Mouse (Mus musculus) forebrain, postnatal 0 days (tissue): ENCODE measurements around the gene Ikzf4. TPM values are rescaled to one million over a fixed set of nuclear protein-coding genes. Genes with fewer than 3 reads are reported as not detected.
"Not testable (repeated sequence)": the region's sequence is repeated elsewhere in the genome, so short reads cannot be mapped to it uniquely, and the experiment has no call there.

Experiments used
- ATAC-seq: fragments of 200-750 bp; cut with Nextera tagmentation; 2 replicates; pipeline ENCODE4 v1.8.0; 2017; ENCODE audit warnings: mild to moderate bottlenecking, moderate library complexity
- DNase-seq: peaks from one replicate; pipeline ENCODE4 v3.0.0-alpha.2; 2015
- H3K27ac ChIP-seq: fragments of 300-500 bp; sonication (generic); 2 replicates; pipeline ENCODE4 v1.5.1; 2014; ENCODE audit warnings: low read depth, mild to moderate bottlenecking, antibody characterized with exemption, low read length, moderate library complexity, mixed read lengths
- H3K27me3 ChIP-seq: fragments of 300-500 bp; sonication (generic); 2 replicates; pipeline ENCODE4 v1.6.1; 2014; ENCODE audit warnings: mild to moderate bottlenecking, low read length, mixed read lengths; ENCODE audit not compliant: insufficient read depth
- H3K36me3 ChIP-seq: fragments of 300-500 bp; sonication (generic); 2 replicates; pipeline ENCODE4 v1.6.1; 2014; ENCODE audit warnings: mild to moderate bottlenecking, moderate library complexity; ENCODE audit not compliant: insufficient read depth
- H3K4me1 ChIP-seq: fragments of 300-500 bp; sonication (generic); 2 replicates; pipeline ENCODE4 v1.6.1; 2014; ENCODE audit warnings: antibody characterized with exemption; ENCODE audit not compliant: insufficient read depth
- H3K4me2 ChIP-seq: fragments of 300-500 bp; sonication (generic); 2 replicates; pipeline ENCODE4 v1.6.1; 2014; ENCODE audit warnings: low read depth, mild to moderate bottlenecking, moderate library complexity
- H3K4me3 ChIP-seq: fragments of 300-500 bp; sonication (generic); 2 replicates; pipeline ENCODE4 v1.5.1; 2014; ENCODE audit warnings: low read depth, low read length, mixed read lengths
- H3K9ac ChIP-seq: fragments of 300-500 bp; sonication (generic); 2 replicates; pipeline ENCODE4 v1.6.1; 2014; ENCODE audit warnings: mild to moderate bottlenecking
- H3K9me3 ChIP-seq: fragments of 300-500 bp; sonication (generic); 2 replicates; pipeline ENCODE4 v1.6.1; 2016; ENCODE audit warnings: low read length
- CTCF ChIP-seq: sonication (generic); IDR thresholded peaks from 2 replicates; pipeline ENCODE4 v1.5.1; 2016; ENCODE audit warnings: antibody characterized with exemption, control low read depth, low read depth
- WGBS: fragments of 180-500 bp; shearing (Covaris S2); extraction: QIAGEN DNeasy Blood & Tissue Kit; methylation state at CpG from one replicate; pipeline ENCODE4 v1.1.7; 2014; 5-methylcytosine and 5-hydroxymethylcytosine counted together
- polyA plus RNA-seq: library from polyadenylated mRNA; unstranded; fragments of >200 nt; fragmentation: Nextera tagmentation; extraction: Ambion mirVana; gene quantifications from 2 replicates; pipeline ENCODE4 v1.2.1, GENCODE M21; 2015
- total RNA-seq: library from RNA; depleted of rRNA; stranded (reverse); fragments of >200 nt; gene quantifications from 2 replicates; pipeline ENCODE4 v1.2.3, GENCODE M21; 2014

The Ikzf4 gene
- total and polyA plus RNA-seq, 2 experiments from 2014 or later = 11.3 to 15.6 TPM

GRCm38 (mm10) chr10:128640891-128641290, 4.9 kb downstream of the Ikzf4 start:
- H3K36me3 ChIP-seq = peaks cover 43% of the 10 kb centered on the region
- WGBS = 94% methylated on average over 15 of the region's 15 CpGs

DNA sequence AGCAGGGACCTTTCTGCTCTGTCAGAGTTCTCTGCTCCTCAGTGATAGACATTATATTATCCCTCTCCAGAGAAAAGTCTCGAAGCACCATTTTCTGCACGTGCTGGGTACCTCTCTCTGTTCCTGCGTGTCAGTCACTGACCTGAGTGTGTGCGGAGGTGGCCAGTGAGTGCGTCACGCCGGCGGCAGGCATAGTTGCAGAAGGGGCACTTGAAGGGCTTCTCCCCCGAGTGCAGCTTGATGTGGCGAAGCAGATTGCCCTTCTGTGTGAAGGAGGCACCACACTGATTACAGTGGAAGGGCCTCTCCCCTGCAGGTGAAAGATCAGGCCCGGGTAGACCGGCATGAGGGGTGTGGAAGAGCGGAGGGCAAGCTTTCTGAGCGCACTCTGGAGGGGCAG, 5.8 kb downstream of the Ikzf4 start:
- H3K27me3 ChIP-seq = no peaks in the 10 kb centered on the region
- no peak overlapping the region for H3K9ac ChIP-seq
- H3K9me3 ChIP-seq = no peaks in the 10 kb centered on the region
- H3K4me3 ChIP-seq = no peak overlapping the region
- TF ChIP-seq CTCF = no peak
- no peak for ATAC-seq
- no peak for DNase-seq
- no peak overlapping the region for H3K27ac ChIP-seq
- 88% methylated on average over 14 of the region's 14 CpGs for WGBS
- H3K4me1 ChIP-seq = peaks cover 13% of the 10 kb centered on the region; the same call in 1 of the 2 replicates
- peaks cover 52% of the 10 kb centered on the region for H3K36me3 ChIP-seq
- no peak overlapping the region for H3K4me2 ChIP-seq

More at GRCm38 (mm10) chr10:128640891-128641290, 4.9 kb downstream of the Ikzf4 start:
- peaks cover 13% of the 10 kb centered on the region; the same call in 1 of the 2 replicates for H3K4me1 ChIP-seq
- no peak for TF ChIP-seq CTCF
- H3K4me3 ChIP-seq = no peak overlapping the region
- no peak overlapping the region for H3K27ac ChIP-seq
- no peaks in the 10 kb centered on the region for H3K9me3 ChIP-seq
- ATAC-seq (no peak), DNase-seq (no peak)
- H3K9ac ChIP-seq = no peak overlapping the region
- H3K4me2 ChIP-seq = no peak overlapping the region
- H3K27me3 ChIP-seq = no peaks in the 10 kb centered on the region

GRCm38 (mm10) chr10:128637011-128637410, 8.8 kb downstream of the Ikzf4 start:
- Histone ChIP-seq H3K4me3 (no peak overlapping the region), H3K4me1 (no peaks in the 10 kb centered on the region), H3K9me3 (no peaks in the 10 kb centered on the region), H3K27me3 (no peaks in the 10 kb centered on the region), H3K27ac (no peak overlapping the region), H3K9ac (no peak overlapping the region), H3K36me3 (peaks cover 78% of the 10 kb centered on the region), H3K4me2 (no peak overlapping the region)
- DNase-seq (no peak), ATAC-seq (no peak)
- no peak for TF ChIP-seq CTCF
- WGBS = 12% methylated on average over 11 of the region's 11 CpGs

GRCm38 (mm10) chr10:128636561-128636960, 9.2 kb downstream of the Ikzf4 start:
- Histone ChIP-seq H3K27ac (no peak overlapping the region), H3K36me3 (peaks cover 78% of the 10 kb centered on the region), H3K4me3 (no peak overlapping the region), H3K27me3 (no peaks in the 10 kb centered on the region), H3K4me2 (no peak overlapping the region), H3K9ac (no peak overlapping the region), H3K4me1 (no peaks in the 10 kb centered on the region), H3K9me3 (no peaks in the 10 kb centered on the region)
- TF ChIP-seq CTCF = no peak
- DNase-seq = no peak
- no peak for ATAC-seq
- 51% methylated on average over 6 of the region's 6 CpGs for WGBS

GRCm38 (mm10) chr10:128635697-128636096, 10.1 kb downstream of the Ikzf4 start:
- no peaks in the 10 kb centered on the region for H3K9me3 ChIP-seq
- H3K27ac ChIP-seq = no peak overlapping the region
- TF ChIP-seq CTCF = no peak
- 94% methylated on average over 13 of the region's 13 CpGs for WGBS
- H3K4me1 ChIP-seq = no peaks in the 10 kb centered on the region
- no peak for DNase-seq
- H3K27me3 ChIP-seq = no peaks in the 10 kb centered on the region
- H3K4me2 ChIP-seq = no peak overlapping the region
- peaks cover 70% of the 10 kb centered on the region for H3K36me3 ChIP-seq
- no peak for ATAC-seq
- no peak overlapping the region for H3K9ac ChIP-seq
- H3K4me3 ChIP-seq = no peak overlapping the region

GRCm38 (mm10) chr10:128631571-128631970, 14.2 kb downstream of the Ikzf4 start:
- Histone ChIP-seq H3K36me3 (peaks cover 40% of the 10 kb centered on the region), H3K27me3 (no peaks in the 10 kb centered on the region), H3K4me2 (no peak overlapping the region), H3K9ac (no peak overlapping the region), H3K4me3 (no peak overlapping the region), H3K27ac (no peak overlapping the region), H3K9me3 (no peaks in the 10 kb centered on the region), H3K4me1 (no peaks in the 10 kb centered on the region)
- DNase-seq = no peak
- TF ChIP-seq CTCF = no peak
- ATAC-seq = no peak
- 21% methylated on average over 6 of the region's 6 CpGs for WGBS

DNA sequence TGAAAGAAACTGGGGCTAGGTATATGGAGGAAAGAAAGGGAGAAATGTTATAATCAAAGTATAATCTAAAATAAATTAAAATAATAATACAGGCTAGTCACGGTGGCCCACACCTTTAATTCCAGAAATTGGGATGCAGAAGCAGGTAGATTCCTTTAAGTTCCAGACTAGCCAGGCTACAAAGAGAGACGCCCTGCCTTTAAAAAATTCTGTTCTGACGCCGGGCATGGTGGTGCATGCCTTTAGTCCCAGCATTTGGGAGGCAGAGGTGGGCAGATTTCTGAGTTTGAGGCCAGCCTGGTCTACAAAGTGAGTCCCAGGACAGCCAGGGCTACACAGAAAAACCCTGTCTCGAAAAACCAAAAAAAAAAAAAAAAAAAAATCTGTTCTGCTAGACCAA, 15.5 kb downstream of the Ikzf4 start:
- H3K4me1 ChIP-seq, DNase-seq, ATAC-seq, H3K27ac ChIP-seq, H3K9me3 ChIP-seq, H3K27me3 ChIP-seq, H3K9ac ChIP-seq, H3K4me2 ChIP-seq, H3K4me3 ChIP-seq: not testable (repeated sequence)
- H3K36me3 ChIP-seq = peaks cover 29% of the 10 kb centered on the region
- WGBS = 87% methylated on average over 5 of the region's 5 CpGs

GRCm38 (mm10) chr10:128629746-128630145, 16.0 kb downstream of the Ikzf4 start:
- no peak for ATAC-seq

More at GRCm38 (mm10) chr10:128629746-128630145, 16.0 kb downstream of the Ikzf4 start:
- DNase-seq = no peak
- H3K27ac ChIP-seq = no peak overlapping the region
- no peak overlapping the region for H3K4me3 ChIP-seq
- 79% methylated on average over 2 of the region's 2 CpGs for WGBS
- H3K36me3 ChIP-seq = peaks cover 26% of the 10 kb centered on the region
- TF ChIP-seq CTCF = no peak
- 0 out of 2 replicates have a peak, but pooled peaks cover 8% of the 10 kb centered on the region for H3K4me1 ChIP-seq
- no peak overlapping the region for H3K9ac ChIP-seq
- no peak overlapping the region for H3K4me2 ChIP-seq
- H3K27me3 ChIP-seq = no peaks in the 10 kb centered on the region
- H3K9me3 ChIP-seq = no peaks in the 10 kb centered on the region
